Mouse (Mus musculus) lung, embryonic 15.5 days (tissue): ENCODE data around the gene Mical2. TPM values are rescaled to one million over a fixed set of nuclear protein-coding genes. Genes with fewer than 3 reads are reported as not detected.

Experiments
- ATAC-seq: fragments of 200-750 bp; cut with Nextera tagmentation; 2 replicates; pipeline ENCODE4 v1.8.0; 2017; ENCODE audit warnings: moderate number of reproducible peaks, borderline replicate concordance; ENCODE audit not compliant: low FRiP score, low TSS enrichment; ENCODE audit errors: extremely low read depth
- H3K27ac ChIP-seq: fragments of 300-500 bp; sonication (generic); 2 replicates; pipeline ENCODE4 v1.5.1; 2015; ENCODE audit warnings: moderate library complexity, mild to moderate bottlenecking, inconsistent platforms
- H3K27me3 ChIP-seq: fragments of 300-500 bp; sonication (generic); 2 replicates; pipeline ENCODE4 v1.6.1; 2015; ENCODE audit warnings: inconsistent platforms
- H3K36me3 ChIP-seq: fragments of 300-500 bp; sonication (generic); 2 replicates; pipeline ENCODE4 v1.6.1; 2015; ENCODE audit warnings: inconsistent platforms
- H3K4me1 ChIP-seq: fragments of 300-500 bp; sonication (generic); 2 replicates; pipeline ENCODE4 v1.6.1; 2015; ENCODE audit warnings: inconsistent platforms
- H3K4me2 ChIP-seq: fragments of 300-500 bp; sonication (generic); 2 replicates; pipeline ENCODE4 v1.6.1; 2015; ENCODE audit warnings: inconsistent platforms, mild to moderate bottlenecking, moderate library complexity
- H3K4me3 ChIP-seq: fragments of 300-500 bp; sonication (generic); 2 replicates; pipeline ENCODE4 v1.5.1; 2015; ENCODE audit warnings: mild to moderate bottlenecking, inconsistent platforms
- H3K9ac ChIP-seq: fragments of 300-500 bp; sonication (generic); 2 replicates; pipeline ENCODE4 v1.6.1; 2015; ENCODE audit warnings: inconsistent platforms
- H3K9me3 ChIP-seq: fragments of 300-500 bp; sonication (generic); 2 replicates; pipeline ENCODE4 v1.6.1; 2016; ENCODE audit warnings: inconsistent platforms
- WGBS: fragments of 180-500 bp; shearing (Covaris S2); methylation state at CpG from one replicate; pipeline ENCODE4 v1.1.7; 2015; 5-methylcytosine and 5-hydroxymethylcytosine counted together
- polyA plus RNA-seq: library from polyadenylated mRNA; unstranded; fragments of >200 nt; fragmentation: Nextera tagmentation; extraction: Ambion mirVana; gene quantifications from 2 replicates; pipeline ENCODE4 v1.2.1, GENCODE M21; 2015

The Mical2 gene
- polyA plus RNA-seq, 1 experiment from 2014 or later: 22.8 TPM

GRCm38 (mm10) chr7:112352005-112352404 lies 126.3 kb downstream of the Mical2 start:
- Histone ChIP-seq H3K27ac (no peak overlapping the region), H3K9me3 (no peaks in the 10 kb centered on the region), H3K9ac (no peak overlapping the region), H3K4me3 (no peak overlapping the region), H3K27me3 (no peaks in the 10 kb centered on the region), H3K4me2 (no peak overlapping the region), H3K36me3 (peaks cover 7% of the 10 kb centered on the region; the same call in 1 of the 2 replicates), H3K4me1 (peaks cover 40% of the 10 kb centered on the region)
- WGBS: 62% methylated on average over 4 of the region's 4 CpGs
- ATAC-seq: no peak

- no peaks in the 10 kb centered on the region for H3K36me3 ChIP-seq
- H3K9me3 ChIP-seq: no peaks in the 10 kb centered on the region
- H3K4me2 ChIP-seq: no peak overlapping the region
- no peak overlapping the region for H3K9ac ChIP-seq
- no peaks in the 10 kb centered on the region for H3K27me3 ChIP-seq
- H3K27ac ChIP-seq: 0 out of 2 replicates have a peak overlapping the region, but pooled peaks have one; percentile 11
- 65% methylated on average over 4 of the region's 4 CpGs for WGBS
- H3K4me1 ChIP-seq: peaks cover 40% of the 10 kb centered on the region
- H3K4me3 ChIP-seq: no peak overlapping the region
- no peak for ATAC-seq
These were observed 127.4 kb downstream of the Mical2 start for GRCm38 (mm10) chr7:112353011-112353410.

- Histone ChIP-seq H3K9me3 (no peaks in the 10 kb centered on the region), H3K36me3 (no peaks in the 10 kb centered on the region), H3K4me1 (peaks cover 40% of the 10 kb centered on the region), H3K27me3 (no peaks in the 10 kb centered on the region), H3K4me2 (no peak overlapping the region), H3K27ac (peak overlapping the region; percentile 66; the same call in 1 of the 2 replicates), H3K4me3 (no peak overlapping the region), H3K9ac (no peak overlapping the region)
- 68% methylated on average over 11 of the region's 11 CpGs for WGBS
- ATAC-seq: no peak
These were observed 128.3 kb downstream of the Mical2 start for GRCm38 (mm10) chr7:112353939-112354338.

- H3K4me3 ChIP-seq: no peak overlapping the region
- no peaks in the 10 kb centered on the region for H3K36me3 ChIP-seq
- no peak overlapping the region for H3K4me2 ChIP-seq
- peaks cover 40% of the 10 kb centered on the region for H3K4me1 ChIP-seq
- no peaks in the 10 kb centered on the region for H3K27me3 ChIP-seq
- peak overlapping the region; percentile 66 for H3K27ac ChIP-seq
- ATAC-seq: peak; percentile 78
- no peak overlapping the region for H3K9ac ChIP-seq
- H3K9me3 ChIP-seq: no peaks in the 10 kb centered on the region
- WGBS: 7% methylated on average over 7 of the region's 7 CpGs
These were observed 128.9 kb downstream of the Mical2 start for GRCm38 (mm10) chr7:112354503-112354951.

GRCm38 (mm10) chr7:112359594-112359993 lies 133.9 kb downstream of the Mical2 start:
- H3K9me3 ChIP-seq: no peaks in the 10 kb centered on the region
- peaks cover 12% of the 10 kb centered on the region for H3K4me1 ChIP-seq
- no peaks in the 10 kb centered on the region for H3K27me3 ChIP-seq
- H3K4me3 ChIP-seq: no peak overlapping the region
- H3K9ac ChIP-seq: no peak overlapping the region
- no peaks in the 10 kb centered on the region for H3K36me3 ChIP-seq
- no peak overlapping the region for H3K4me2 ChIP-seq
- no peak overlapping the region for H3K27ac ChIP-seq
- 83% methylated on average over 3 of the region's 3 CpGs for WGBS
- ATAC-seq: no peak

- 44% methylated on average over 7 of the region's 7 CpGs for WGBS
- H3K27ac ChIP-seq: 0 out of 2 replicates have a peak overlapping the region, but pooled peaks have one; percentile 15
- H3K9me3 ChIP-seq: no peaks in the 10 kb centered on the region
- no peak overlapping the region for H3K4me3 ChIP-seq
- no peak overlapping the region for H3K4me2 ChIP-seq
- H3K27me3 ChIP-seq: no peaks in the 10 kb centered on the region
- H3K4me1 ChIP-seq: no peaks in the 10 kb centered on the region
- no peaks in the 10 kb centered on the region for H3K36me3 ChIP-seq
- no peak overlapping the region for H3K9ac ChIP-seq
- no peak for ATAC-seq
These were observed 137.0 kb downstream of the Mical2 start for GRCm38 (mm10) chr7:112362574-112363200.

- ATAC-seq: no peak
- H3K9me3 ChIP-seq: no peaks in the 10 kb centered on the region
- no peaks in the 10 kb centered on the region for H3K4me1 ChIP-seq
- H3K9ac ChIP-seq: no peak overlapping the region
- no peak overlapping the region for H3K4me2 ChIP-seq
- H3K27me3 ChIP-seq: no peaks in the 10 kb centered on the region
- H3K4me3 ChIP-seq: no peak overlapping the region
- WGBS: 41% methylated on average over 3 of the region's 3 CpGs
- H3K36me3 ChIP-seq: no peaks in the 10 kb centered on the region
- no peak overlapping the region for H3K27ac ChIP-seq
These were observed 140.2 kb downstream of the Mical2 start for GRCm38 (mm10) chr7:112365864-112366263.

- no peaks in the 10 kb centered on the region for H3K36me3 ChIP-seq
- ATAC-seq: peak; percentile 36; the same call in 1 of the 2 replicates
- no peak overlapping the region for H3K27ac ChIP-seq
- no peak overlapping the region for H3K4me2 ChIP-seq
- no peak overlapping the region for H3K9ac ChIP-seq
- H3K4me1 ChIP-seq: no peaks in the 10 kb centered on the region
- no peaks in the 10 kb centered on the region for H3K9me3 ChIP-seq
- 44% methylated on average over 2 of the region's 2 CpGs for WGBS
- H3K4me3 ChIP-seq: no peak overlapping the region
- no peaks in the 10 kb centered on the region for H3K27me3 ChIP-seq
These were observed 143.4 kb downstream of the Mical2 start for GRCm38 (mm10) chr7:112369046-112369445.

GRCm38 (mm10) chr7:112369977-112370376 lies 144.3 kb downstream of the Mical2 start:
- Histone ChIP-seq H3K27me3 (no peaks in the 10 kb centered on the region), H3K4me1 (peaks cover under 1% of the 10 kb centered on the region; the same call in 1 of the 2 replicates), H3K9me3 (no peaks in the 10 kb centered on the region), H3K27ac (no peak overlapping the region), H3K9ac (no peak overlapping the region), H3K4me3 (no peak overlapping the region), H3K36me3 (no peaks in the 10 kb centered on the region), H3K4me2 (no peak overlapping the region)
- WGBS: 77% methylated on average over 3 of the region's 3 CpGs
- ATAC-seq: no peak

- WGBS: 71% methylated on average over 2 of the region's 2 CpGs
- Histone ChIP-seq H3K4me1 (peaks cover 14% of the 10 kb centered on the region), H3K27me3 (no peaks in the 10 kb centered on the region), H3K27ac (no peak overlapping the region), H3K9me3 (no peaks in the 10 kb centered on the region), H3K4me2 (no peak overlapping the region), H3K36me3 (no peaks in the 10 kb centered on the region), H3K9ac (no peak overlapping the region), H3K4me3 (no peak overlapping the region)
- ATAC-seq: no peak
These were observed 145.7 kb downstream of the Mical2 start for GRCm38 (mm10) chr7:112371387-112371786.

- WGBS: 92% methylated on average over 5 of the region's 5 CpGs
- no peak for ATAC-seq
- no peaks in the 10 kb centered on the region for H3K36me3 ChIP-seq
- no peak overlapping the region for H3K9ac ChIP-seq
- no peak overlapping the region for H3K4me3 ChIP-seq
- H3K27ac ChIP-seq: no peak overlapping the region
- no peaks in the 10 kb centered on the region for H3K9me3 ChIP-seq
- no peak overlapping the region for H3K4me2 ChIP-seq
- H3K4me1 ChIP-seq: peaks cover 24% of the 10 kb centered on the region
- H3K27me3 ChIP-seq: no peaks in the 10 kb centered on the region
These were observed 148.4 kb downstream of the Mical2 start for GRCm38 (mm10) chr7:112374035-112374434.

GRCm38 (mm10) chr7:112375062-112375461 lies 149.4 kb downstream of the Mical2 start:
- Histone ChIP-seq H3K9me3 (no peaks in the 10 kb centered on the region), H3K4me1 (peaks cover 24% of the 10 kb centered on the region), H3K27me3 (no peaks in the 10 kb centered on the region), H3K9ac (no peak overlapping the region), H3K4me2 (no peak overlapping the region), H3K4me3 (no peak overlapping the region), H3K36me3 (no peaks in the 10 kb centered on the region), H3K27ac (0 out of 2 replicates have a peak overlapping the region, but pooled peaks have one; percentile 76)
- no peak for ATAC-seq
- WGBS: 66% methylated on average over 9 of the region's 9 CpGs
